Mouse (Mus musculus): ENCODE data around the gene Casc3.
A peak's percentile ranks its signal among the peaks of the same experiment; 100 is the strongest.

The Casc3 gene

DNA sequence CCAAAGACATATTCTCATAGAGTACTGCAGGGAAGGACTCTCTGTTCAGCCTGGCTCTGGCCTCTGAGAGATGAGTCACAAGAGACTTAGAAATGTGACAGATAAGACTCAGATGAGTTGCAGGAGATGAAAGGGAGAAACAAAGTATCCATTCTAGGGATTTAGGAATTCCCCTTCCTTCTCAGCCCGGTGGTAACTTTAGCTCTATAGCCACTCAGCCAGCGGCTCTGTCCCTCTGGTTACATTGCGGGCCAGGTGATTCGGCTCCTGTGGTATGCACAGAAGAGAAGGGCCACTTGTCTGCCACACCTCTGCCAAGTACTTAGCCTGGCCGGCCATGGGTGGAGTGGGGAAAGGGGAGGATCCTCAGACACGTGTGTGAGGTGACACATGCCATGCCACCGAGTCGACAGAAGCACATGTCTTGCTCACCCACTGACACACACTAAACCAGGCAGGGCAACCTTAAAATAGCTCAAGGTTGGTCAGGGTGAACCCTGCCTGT lies 32.0 kb upstream of the Casc3 start:
- DNase-seq (ENCODE audit: extremely low spot score) = no peak

DNA sequence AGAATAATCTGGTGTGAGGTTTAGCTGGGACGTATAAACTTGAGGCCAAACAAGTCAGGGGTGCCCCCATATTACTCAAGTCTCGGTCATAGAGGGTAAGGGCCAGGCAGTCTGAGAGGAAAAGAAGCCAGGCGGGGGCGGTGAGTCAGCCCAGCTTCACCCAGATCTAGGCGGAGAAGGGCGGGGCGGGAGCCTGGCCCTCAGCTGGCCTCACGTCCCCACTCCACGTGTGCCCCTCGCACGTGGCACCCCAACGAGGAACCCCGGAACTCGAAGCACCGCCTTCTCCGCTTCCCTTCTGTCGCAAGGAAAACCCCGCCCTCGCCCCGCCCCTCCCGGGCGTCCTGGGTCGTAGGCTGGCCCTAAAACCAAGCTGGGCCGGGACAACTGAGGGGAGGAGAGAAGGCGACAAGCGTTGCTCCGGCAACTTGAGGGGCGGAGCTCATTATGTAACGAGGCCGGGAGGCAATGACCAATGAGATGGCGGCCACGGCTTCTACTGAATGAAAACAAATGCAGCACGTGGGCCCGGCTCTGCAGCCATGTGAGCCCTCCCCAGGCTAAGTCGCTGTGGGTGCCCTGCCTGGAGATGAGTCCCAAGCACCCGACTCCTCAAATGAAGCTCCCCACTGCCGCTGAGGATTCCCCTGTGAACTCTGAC lies 30.9 kb upstream of the Casc3 start:
- DNase-seq (ENCODE audit: extremely low spot score) = peak; percentile 94

DNA sequence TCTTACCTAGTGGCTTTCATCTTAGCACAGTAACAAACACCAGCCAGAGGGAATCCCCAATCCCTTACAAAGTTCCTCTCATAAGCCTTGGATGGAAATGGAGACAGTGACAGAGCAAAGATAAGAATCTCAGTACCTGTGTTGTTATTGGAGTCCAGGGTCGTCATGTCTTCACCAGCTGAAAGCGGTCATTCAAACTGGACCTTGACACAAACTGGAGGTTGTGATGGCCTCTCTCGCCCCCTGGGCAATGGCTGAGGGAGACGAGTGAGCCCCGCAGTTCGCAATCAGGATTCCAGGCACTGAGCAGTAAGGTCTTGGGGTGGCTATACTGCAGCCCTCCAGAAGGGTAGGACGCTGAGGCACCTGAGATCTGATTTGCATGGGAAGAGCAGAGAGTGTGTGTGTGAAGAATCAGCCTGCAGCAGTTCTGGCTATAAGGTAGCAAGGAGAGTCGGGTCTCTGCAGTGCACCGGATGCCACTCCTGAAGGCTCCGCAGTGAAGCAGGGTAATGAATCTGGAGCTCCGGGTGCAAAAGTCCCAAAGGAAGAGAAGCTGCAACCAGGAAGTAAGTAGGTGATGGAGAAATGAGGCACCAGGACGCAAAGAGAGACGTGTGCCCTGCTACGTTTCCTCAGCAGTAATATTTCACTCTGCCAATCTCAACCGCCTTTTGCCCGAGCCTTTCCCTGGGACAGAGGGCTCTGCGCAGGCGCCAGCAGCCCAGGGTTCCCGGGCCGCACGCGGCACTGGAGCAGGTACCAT lies 29.9 kb upstream of the Casc3 start, which contains the start of gene Nr1d1:
Gene Nr1d1, minus strand, starts transcription at position 752 of the 766 bp plus-strand sequence.
- no peak for DNase-seq (ENCODE audit: extremely low spot score)

DNA sequence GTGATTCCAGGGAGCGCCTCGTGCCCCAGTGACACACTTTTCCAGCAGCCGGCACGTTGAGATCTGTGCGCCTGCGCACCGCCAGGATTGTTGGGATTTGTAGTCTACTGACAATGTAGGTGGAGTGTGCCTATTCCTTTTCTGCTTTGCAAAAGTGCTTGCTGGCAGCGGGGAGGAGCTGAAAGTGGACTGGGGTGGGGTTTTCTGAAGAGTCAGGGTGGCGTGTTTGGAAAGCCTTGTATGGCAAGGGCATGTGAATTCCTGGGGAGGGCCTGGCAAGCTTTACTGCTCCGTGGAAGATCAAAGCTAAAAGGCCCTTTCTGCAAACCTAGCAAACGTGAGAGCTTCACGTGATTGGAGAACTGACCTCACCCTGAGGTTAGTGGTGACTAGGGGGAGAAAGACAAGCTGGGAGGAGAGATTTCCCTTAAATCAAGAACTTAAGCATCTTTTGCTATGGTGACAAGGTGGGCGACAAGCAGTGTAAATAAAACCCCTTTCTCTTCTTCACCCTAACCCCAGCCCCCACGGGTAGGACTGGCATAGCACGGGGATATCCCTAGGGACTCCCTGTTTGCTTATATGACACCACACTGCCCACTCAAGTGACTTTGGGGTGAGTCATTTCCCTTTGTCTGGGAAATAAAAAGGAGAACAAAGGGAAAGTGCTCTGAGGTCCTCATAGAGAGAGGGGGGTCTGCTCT lies 29.2 kb upstream of the Casc3 start:
- peak; percentile 94 for DNase-seq (ENCODE audit: extremely low spot score)

DNA sequence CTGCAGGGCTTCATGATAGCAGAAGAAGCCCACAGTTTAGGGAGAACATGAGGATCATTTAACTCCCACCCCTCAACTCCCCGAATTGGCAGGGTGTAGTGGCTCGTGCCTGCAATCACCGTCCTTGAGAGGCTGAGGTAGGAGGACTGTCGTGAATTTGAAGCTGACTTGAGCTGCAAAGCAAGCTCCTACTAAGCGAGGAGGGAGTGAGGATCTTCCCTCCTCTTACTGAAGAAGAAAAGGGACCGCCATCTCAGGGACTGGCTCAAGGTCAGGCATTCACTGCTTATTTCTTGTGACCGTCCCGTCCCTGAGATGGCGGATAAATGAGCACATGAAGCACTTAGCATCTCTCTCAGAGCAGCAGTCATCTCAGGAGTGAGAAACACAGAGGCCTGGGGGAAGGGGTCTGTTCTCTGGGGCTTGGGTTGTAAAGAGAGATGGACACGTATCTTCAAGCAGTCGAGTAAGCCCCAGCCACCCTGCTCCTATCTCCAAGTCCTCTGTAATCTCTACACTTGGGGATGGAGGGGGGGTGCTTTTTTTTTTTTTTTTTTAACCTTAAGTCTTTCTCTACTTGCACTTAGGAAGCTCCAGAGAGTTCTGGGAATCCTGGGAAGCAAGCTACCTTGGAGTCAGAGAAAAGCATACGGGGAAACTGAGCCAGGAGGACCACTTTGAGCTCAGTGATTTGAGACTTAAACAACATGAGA lies 28.5 kb upstream of the Casc3 start:
- DNase-seq (ENCODE audit: extremely low spot score) = no peak

DNA sequence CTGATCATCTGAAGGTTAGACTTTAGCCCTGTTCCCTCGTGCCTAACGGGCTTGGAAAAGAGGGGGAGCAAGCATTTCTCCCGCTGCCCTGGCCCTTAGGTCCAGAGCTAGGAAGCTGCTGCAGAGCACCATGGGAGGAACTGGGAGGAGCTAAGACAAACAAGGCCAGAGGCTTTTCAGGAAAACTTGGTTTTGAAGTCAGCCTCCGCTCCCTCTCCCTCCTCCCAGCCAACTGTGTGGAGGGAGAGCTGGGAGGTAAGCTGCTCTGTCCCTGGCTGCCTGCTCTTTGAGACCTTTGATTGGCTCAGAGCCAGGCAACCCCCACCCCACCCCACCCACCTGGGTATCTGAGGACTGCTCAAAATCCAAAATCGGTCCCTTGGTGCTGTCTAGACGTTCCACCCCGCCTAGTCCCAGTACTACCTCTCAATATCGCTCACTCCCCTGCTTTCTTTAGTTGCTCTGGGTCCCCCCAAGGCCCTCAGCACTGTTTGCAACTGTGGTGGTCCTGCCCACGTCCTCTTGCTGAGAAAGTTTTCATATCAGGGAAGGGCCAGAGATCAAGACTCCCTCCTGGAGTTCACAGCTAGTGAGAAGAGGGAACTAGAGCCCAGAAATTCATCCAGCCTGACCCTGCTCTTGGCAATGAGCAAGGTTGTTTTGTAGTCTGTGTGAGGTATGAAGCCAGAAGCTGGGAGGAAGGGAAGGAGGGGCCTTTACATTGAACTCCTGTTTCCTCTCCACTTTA lies 27.7 kb upstream of the Casc3 start:
- DNase-seq (ENCODE audit: extremely low spot score) = peak; percentile 61

DNA sequence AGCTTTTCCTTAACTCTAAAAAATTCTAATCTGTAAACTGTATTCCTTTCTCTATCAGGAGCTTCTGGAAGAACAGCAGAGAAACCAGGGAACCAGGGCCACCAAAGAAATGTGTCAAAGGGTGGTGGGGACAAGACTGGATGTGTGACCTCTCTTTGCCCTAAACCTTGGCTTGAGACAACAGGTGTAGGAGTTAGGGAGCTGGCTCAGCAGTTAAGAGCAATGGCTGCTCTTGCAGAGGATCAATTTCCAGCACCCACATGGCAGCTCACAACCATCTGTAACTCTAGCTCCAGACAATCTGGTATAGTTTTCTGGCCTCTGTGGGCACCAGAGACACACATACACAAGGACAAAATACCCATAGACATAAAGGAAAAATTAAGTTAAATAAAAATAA lies 26.8 kb upstream of the Casc3 start:
- no peak for DNase-seq (ENCODE audit: extremely low spot score)

DNA sequence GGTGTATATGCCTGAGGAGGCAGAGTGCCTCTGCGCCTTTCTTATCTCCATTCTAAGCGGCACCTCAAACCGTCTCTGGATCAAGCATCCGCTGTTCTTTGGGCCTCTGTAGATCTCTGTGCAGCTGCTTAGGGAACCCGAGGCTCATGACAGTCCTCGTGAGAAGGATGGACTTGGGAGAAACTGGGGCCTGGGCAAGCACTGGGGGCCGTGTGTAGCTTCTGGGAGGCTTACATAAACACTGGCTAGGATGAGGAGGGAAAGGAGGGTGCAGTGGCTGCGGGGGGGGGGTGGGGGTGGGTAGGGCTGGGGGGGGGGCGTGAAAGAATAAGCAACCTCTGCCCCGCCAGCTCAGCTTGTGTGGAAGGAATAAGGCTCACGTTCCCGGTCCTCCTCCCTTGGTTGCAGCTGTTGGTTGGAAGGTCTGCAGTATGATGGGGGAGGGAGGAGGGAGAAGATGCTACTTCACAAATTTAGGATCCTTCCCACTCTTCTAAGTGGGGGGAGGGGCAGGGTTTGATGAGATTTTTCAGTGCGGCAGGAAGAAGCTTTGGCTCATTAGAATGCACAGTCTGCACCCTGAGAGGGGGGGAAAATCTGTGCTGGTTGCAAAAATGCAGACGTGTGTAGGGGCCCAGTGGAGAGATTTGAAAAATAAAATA lies 22.7 kb upstream of the Casc3 start:
- DNase-seq (ENCODE audit: extremely low spot score) = peak; percentile 47

DNA sequence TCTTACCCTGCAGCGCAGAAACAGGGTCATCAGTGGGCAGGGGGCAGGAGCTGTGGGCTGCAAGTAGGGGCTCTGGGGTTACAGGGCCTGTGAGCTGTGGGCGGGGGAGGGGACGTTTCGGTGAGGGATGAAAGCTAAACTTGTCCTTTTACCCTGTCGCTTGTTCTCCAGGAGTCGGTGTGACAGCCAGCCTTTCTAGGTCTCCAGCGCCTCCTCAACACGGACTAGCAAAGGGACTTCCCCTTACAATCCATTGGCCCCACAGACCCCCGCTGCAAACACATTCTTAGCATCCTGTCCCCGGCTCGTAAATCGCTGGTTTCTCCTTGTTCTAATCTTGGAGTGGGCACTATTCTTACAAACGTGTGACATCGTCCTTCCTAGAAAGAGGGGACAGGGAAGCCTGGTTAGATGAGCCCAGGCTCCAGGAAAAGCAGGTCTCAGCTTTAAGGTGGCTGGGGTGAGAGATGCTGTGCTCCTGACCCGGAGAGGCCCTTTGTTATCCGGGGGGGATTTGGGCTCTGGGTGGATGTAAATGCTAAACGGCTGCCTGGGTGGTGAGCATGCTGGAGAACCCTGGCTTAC lies 22.0 kb upstream of the Casc3 start:
- peak; percentile 68 for DNase-seq (ENCODE audit: extremely low spot score)

DNA sequence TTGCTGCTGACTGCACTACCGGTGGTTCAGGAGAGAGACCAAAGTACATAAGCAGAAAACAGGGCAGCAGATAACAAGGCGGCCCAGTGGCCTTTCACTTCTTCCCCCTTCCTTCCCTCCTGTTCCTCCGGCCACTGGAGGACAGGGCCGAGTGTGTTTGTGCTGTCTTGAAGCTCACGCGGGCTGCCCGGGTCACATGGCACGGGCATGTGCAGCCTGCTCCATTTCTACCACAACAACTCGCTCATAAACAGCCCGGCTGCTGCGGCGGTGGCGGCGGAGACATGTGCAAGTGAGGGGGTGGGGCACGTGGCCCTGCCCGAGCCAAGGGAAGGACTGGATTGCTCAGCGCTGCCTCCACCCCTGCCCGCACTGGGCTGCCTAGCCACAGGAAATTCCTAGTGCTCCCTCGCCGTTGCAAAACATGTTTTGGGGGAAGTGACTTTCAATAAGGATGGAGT lies 21.4 kb upstream of the Casc3 start:
- peak; percentile 85 for DNase-seq (ENCODE audit: extremely low spot score)

DNA sequence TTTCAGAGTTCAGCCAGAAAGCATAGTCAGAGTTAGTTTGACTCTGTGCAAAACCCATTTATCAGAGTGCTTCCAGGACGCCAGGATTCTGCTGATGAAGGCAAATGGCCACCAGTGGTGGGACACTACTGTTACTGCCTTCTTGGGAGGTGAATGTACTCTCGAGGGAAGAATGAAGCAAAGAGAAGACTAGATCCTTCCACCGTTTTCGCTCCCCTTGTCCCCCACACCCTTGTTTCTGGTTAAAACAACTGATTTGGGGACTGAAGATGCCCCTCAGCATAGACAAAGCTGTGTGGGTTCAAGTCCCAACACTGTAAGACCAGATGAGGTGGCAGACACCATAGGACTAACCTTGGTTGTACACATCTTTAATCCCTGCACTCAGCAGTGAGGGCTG lies 20.6 kb upstream of the Casc3 start:
- DNase-seq (ENCODE audit: extremely low spot score) = no peak

DNA sequence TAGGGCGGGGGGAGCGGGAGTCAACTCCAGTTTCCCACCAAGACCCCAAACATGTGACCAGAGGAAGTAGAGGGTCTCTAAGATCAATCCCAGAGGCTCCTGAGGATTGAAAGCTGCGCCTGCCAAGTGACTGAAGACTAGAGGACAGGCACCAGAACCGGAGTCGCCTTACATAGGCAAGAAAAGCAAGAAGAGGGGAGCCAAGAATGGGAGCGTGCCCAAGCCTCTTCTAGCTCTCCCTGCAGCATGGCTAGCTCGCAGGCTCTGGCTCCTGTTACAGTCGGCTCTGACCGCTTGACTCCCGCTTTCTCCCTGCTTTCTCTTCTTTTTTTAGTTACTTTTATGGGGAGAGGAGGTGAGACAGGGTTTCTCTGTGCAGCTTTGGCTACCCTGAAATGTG lies 19.5 kb upstream of the Casc3 start:
- no peak for DNase-seq (ENCODE audit: extremely low spot score)

DNA sequence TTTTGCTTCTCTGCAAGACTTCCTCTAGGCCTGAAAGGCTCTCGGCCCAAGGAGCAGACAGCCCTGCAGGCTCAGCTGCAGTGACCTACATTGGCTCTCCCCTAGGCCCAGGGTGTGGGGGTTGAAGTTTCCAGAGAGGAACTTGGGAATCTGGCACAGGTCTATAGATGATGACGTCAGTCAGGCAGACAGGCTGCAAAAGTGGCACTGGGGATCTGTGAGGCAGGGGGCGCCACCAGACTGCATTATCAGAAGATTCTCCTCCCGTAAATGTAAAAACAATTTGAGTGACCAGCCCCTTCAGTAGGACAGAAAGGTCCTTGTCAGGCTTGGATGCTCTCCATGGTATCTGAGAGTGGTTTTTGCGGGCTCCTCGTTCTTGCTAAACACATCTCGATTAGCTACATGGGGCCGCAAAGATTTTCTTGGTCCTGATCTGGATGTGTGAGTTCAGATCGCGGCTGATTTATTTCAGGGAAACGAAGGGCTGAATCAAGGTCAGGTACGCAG lies 18.9 kb upstream of the Casc3 start:
- DNase-seq (ENCODE audit: extremely low spot score) = peak; percentile 67

DNA sequence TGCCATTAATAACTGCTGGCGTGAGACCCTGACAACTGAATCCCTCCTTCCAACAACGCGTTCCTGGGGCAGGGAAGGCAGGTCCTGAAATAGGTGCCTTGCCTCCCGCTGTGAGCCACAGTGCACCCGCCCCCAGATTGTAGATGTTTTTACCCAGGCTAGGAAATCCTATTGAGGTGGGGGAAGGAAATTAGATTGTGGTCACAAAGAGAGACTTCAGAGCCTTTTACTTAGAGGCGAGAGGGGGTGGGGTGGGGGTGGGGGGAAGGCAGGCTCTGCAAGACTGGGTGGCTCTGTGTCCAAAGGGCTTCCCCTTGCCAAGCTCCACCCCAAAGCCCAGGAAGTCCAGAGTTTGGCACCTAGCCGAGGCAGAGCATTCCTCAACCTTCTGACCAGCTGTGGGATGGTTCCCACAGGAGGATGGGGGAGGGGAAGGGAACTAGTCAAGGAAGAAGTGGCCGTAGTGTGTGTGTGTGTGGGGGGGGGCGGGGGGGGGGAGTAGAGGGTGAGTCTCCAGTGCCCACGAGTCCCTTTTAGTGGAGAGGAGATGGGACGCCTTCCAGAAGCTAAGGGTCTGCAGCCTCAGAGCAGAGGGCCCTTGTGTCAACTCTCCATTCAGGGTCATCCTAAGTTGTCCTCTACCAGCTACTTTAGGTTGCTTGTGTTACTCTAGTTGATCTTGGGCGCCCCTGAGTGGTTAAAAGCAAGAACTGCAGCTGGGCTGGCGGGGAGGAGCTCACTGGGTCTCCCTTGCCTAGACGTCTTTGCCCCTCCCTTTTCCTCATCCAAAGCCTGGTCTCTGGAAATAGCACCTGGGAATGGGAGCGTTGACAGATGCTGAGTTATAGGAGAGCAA lies 18.1 kb upstream of the Casc3 start:
- peak; percentile 97 for DNase-seq (ENCODE audit: extremely low spot score)

DNA sequence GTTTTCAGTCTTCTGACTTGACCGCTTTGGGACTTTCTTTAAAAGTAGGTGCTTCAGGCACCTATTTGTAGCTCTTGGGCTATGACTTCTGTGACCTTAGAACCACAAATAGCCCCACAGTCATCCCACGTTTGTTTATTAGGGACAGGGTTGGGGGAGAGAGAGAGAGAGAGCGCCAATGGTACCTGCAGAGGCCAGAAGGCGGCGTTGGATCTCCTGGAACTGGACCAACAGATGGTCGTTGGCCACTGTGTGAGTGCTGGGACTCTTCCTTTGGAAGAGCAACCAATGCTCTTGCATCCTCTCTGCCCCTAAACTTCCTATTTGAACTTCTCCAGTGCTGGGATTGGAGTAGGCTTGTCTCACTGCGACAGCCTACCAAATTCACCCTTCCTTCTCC lies 17.5 kb upstream of the Casc3 start:
- DNase-seq (ENCODE audit: extremely low spot score) = no peak

DNA sequence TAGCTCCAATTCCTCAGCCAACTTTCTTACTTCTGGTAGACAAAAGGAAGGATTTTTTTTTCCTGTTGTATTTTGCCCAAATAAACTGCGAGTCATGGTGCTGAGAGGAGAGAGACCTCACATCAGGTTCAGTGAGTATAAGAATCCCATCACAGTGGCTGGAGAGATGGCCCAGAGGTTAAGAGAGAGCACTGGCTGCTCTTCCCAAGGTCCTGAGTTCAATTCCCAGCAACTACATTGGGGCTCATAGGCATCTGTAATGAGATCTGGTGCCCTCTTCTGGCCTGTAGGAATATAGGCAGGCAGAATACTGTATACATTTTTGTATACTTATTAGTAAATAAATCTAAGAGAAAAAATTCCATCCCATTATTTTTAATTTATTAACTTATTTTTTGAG lies 17.0 kb upstream of the Casc3 start:
- DNase-seq (ENCODE audit: extremely low spot score) = no peak

DNA sequence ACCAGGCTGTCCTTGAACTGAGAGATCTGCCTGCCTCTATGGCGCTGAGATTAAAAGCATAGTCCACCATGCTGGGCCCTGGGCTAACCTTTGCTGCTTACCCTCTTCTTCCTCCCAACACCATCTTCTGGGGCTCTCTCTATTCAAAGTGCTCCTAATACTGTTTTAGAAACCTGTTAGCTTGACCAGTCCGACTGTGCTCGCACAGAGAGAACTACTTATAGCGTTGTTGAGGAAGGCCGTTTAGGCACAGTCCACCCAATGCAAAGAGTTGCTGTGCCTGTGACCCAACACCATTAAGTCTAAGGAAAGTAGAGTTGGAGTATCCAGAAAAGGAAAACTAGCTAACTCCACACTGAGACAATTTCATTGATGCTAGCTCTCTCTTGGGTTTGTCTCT lies 16.6 kb upstream of the Casc3 start:
- DNase-seq (ENCODE audit: extremely low spot score) = no peak

DNA sequence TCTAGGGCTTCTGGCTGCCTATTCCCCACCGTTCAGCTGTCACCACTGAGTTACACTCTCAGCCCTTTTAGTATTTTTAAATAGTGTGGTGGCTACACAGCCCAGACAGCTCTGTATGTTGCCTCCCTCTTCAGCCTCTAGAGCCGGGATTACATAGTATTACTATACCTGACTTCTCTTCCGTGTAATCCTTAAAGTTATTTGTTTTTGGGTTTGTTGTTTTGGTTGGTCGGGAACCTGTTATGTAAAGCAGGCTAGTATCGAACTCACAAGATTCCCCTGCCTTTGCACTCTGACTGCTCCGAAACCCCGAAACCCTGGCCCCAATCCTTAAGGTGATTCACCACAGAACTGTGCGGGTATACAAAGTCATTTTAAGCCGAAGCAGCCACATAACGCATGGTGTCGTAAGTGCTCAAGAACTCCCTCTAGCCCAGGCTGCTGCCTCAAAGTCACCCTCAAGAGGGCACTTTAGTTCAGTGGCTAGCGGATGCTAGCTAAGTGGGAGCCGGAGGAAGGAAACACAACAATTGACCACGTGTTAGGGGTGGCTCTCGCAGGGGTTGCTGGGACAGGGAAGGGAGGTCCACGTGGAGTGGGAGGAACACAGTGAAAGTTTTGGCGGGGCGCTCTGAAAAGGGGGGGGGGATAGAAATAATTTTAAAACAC lies 16.0 kb upstream of the Casc3 start:
- peak; percentile 89 for DNase-seq (ENCODE audit: extremely low spot score)
